Comparison of ENCODE assay signal across 12 mouse cellular contexts in the genomic region with DNA sequence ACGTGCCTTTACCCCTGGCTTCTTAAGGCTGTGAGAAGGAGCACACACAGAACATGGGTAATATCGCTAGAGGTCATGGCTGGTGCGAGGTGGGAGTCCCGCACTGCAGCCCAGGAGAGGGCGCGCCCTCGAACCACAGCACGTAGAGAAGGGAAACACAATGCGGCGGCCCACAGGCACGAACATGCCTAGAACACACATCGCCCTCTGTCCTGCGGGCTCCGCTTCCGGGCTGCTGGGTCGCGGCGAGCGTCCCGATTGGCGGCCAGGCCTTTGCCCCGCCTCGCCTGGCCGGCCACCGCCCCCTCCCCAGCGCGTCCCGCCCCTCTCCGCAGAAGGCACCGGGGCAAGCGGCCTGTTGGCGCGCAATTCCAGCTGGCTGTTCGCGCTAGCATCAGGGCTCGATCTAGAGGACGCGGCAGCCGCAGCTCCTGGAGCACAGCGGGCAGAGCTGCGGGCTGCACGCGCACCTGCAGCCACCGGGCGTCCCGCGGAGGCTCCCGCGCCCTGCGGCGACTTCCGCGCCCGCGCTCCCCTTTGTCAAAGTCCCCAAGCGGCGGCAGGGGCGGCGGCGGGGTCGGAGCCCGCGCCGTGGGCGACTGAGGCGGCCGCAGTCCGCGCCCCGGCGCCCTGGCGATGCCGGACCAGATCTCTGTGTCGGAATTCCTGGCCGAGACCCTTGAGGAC. TPM values are rescaled to one million over a fixed set of nuclear protein-coding genes. Genes with fewer than 3 reads are reported as not detected.
DNase-seq lines count a peak whose midpoint lies in the region; ATAC-seq and TF ChIP-seq lines count a peak whose summit lies in the region.
"Not testable (repeated sequence)": the region's sequence is repeated elsewhere in the genome, so short reads cannot be mapped to it uniquely, and the experiment has no call there.
"Had no signal": no experiment of that assay in that cellular context is flagged by ENCODE, and none has a peak within 500 bp of the region (broad histone marks: within the 10 kb centered on the region; RNA-seq: fewer than 3 reads in every experiment).

A gene (plus strand): TSS at position 637 of the 687 bp plus-strand sequence.

- DNase-seq in forebrain, embryonic 11.5 days (ENCODE audit: low spot score); liver, postnatal 0 days: not testable (repeated sequence)

- H3K27me3 ChIP-seq in forebrain, embryonic 11.5 days (ENCODE audit: control insufficient read depth, insufficient read depth, low read length); heart, embryonic 14.5 days (ENCODE audit: control insufficient read depth, insufficient read depth, low read length); hindbrain, embryonic 15.5 days; kidney, embryonic 16.5 days (ENCODE audit: insufficient read depth, low read length); liver, postnatal 0 days (ENCODE audit: insufficient read depth, low read length); midbrain, embryonic 12.5 days; neural tube, embryonic 15.5 days (replicated peaks): not testable (repeated sequence)

- H3K36me3 ChIP-seq in forebrain, embryonic 11.5 days (ENCODE audit: control insufficient read depth, insufficient read depth, low read length); heart, embryonic 14.5 days (ENCODE audit: control insufficient read depth, insufficient read depth, low read length); hindbrain, embryonic 15.5 days; kidney, embryonic 16.5 days (ENCODE audit: insufficient read depth, low read length); liver, postnatal 0 days (replicated peaks; ENCODE audit: insufficient read depth, low read length); midbrain, embryonic 12.5 days; neural tube, embryonic 15.5 days: not testable (repeated sequence)

- ATAC-seq in CD4-positive, CD25-positive, alpha-beta regulatory T cell, adult 4 months, result peak; percentile 94
- ATAC-seq in forebrain, embryonic 11.5 days (replicated peaks; ENCODE audit: low FRiP score), result peak; percentile 66; the same call in 1 of the 2 replicates
- peak; percentile 73; the same call in 1 of the 2 replicates for ATAC-seq in heart, embryonic 14.5 days (ENCODE audit: insufficient number of reproducible peaks, insufficient read depth, low FRiP score, low read depth)
- ATAC-seq in hindbrain, embryonic 15.5 days (ENCODE audit: low FRiP score, low read depth), result peak; percentile 87
- peak; percentile 76 for ATAC-seq in kidney, embryonic 16.5 days (ENCODE audit: low FRiP score, low TSS enrichment)
- peak; percentile 50 for ATAC-seq in liver, postnatal 0 days
- ATAC-seq in midbrain, embryonic 12.5 days (ENCODE audit: low FRiP score, low read depth), result peak; percentile 72; the same call in 1 of the 2 replicates
- ATAC-seq in neural tube, embryonic 15.5 days (ENCODE audit: low FRiP score), result peak; percentile 86; the same call in 1 of the 2 replicates

- not testable (repeated sequence) for H3K4me2 ChIP-seq in forebrain, embryonic 11.5 days (ENCODE audit: low read depth, low read length, severe bottlenecking); heart, embryonic 14.5 days (ENCODE audit: low read length); hindbrain, embryonic 15.5 days; kidney, embryonic 16.5 days (replicated peaks; ENCODE audit: low read depth, low read length); liver, postnatal 0 days (ENCODE audit: low read depth, low read length); midbrain, embryonic 12.5 days (replicated peaks); neural tube, embryonic 15.5 days

- H3K27ac ChIP-seq in forebrain, embryonic 11.5 days (ENCODE audit: low read depth, low read length); heart, embryonic 14.5 days (replicated peaks in 1 of 2; ENCODE audit: control insufficient read depth in 1 of 2, insufficient read depth in 1 of 2, low read depth in 2 of 2, low read length in 2 of 2); hindbrain, embryonic 15.5 days (replicated peaks); kidney, embryonic 16.5 days (ENCODE audit: low read length); liver, postnatal 0 days (ENCODE audit: low read depth); midbrain, embryonic 12.5 days (replicated peaks); neural tube, embryonic 15.5 days (replicated peaks): not testable (repeated sequence)

- TF ChIP-seq CTCF in liver, postnatal 0 days (IDR thresholded peaks at IDR 0.05; ENCODE audit: low read depth), result not testable (repeated sequence)

- not testable (repeated sequence) for H3K4me1 ChIP-seq in forebrain, embryonic 11.5 days (replicated peaks; ENCODE audit: control insufficient read depth, insufficient read depth, low read length); heart, embryonic 14.5 days (ENCODE audit: control insufficient read depth in 2 of 2, insufficient read depth in 2 of 2, low read length in 2 of 2); hindbrain, embryonic 15.5 days (replicated peaks); kidney, embryonic 16.5 days (ENCODE audit: insufficient read depth, low read length); liver, postnatal 0 days (ENCODE audit: insufficient read depth); midbrain, embryonic 12.5 days; neural tube, embryonic 15.5 days

- not testable (repeated sequence) for H3K9me3 ChIP-seq in forebrain, embryonic 11.5 days (ENCODE audit: control insufficient read depth, low read length); heart, embryonic 14.5 days (ENCODE audit: control insufficient read depth, low read length); hindbrain, embryonic 15.5 days; kidney, embryonic 16.5 days (ENCODE audit: low read length); liver, postnatal 0 days (ENCODE audit: low read length); neural tube, embryonic 15.5 days (replicated peaks)
- peaks cover 25% of the 10 kb centered on the region for H3K9me3 ChIP-seq in midbrain, embryonic 12.5 days

- not testable (repeated sequence) for TF ChIP-seq EP300 in liver, postnatal 0 days (IDR thresholded peaks at IDR 0.05; ENCODE audit: low read depth)

- not testable (repeated sequence) for H3K4me3 ChIP-seq in forebrain, embryonic 11.5 days (ENCODE audit: low read depth, low read length); heart, embryonic 14.5 days (ENCODE audit: control insufficient read depth in 1 of 2, insufficient read depth in 1 of 2, low read depth in 1 of 2, low read length in 2 of 2); hindbrain, embryonic 15.5 days; kidney, embryonic 16.5 days (ENCODE audit: low read length); liver, postnatal 0 days (ENCODE audit: low read depth, low read length); midbrain, embryonic 12.5 days
- peak within 1 kb of the TSS; percentile 14; the same call in 1 of the 2 replicates for H3K4me3 ChIP-seq in neural tube, embryonic 15.5 days (replicated peaks)

- WGBS in forebrain, embryonic 11.5 days, result 21% methylated on average over 30 of the region's 75 CpGs
- WGBS in heart, embryonic 14.5 days, result 10% methylated on average over 51 of the region's 75 CpGs
- WGBS in hindbrain, embryonic 15.5 days, result 27% methylated on average over 57 of the region's 75 CpGs
- 20% methylated on average over 48 of the region's 75 CpGs for WGBS in kidney, embryonic 16.5 days
- WGBS in liver, postnatal 0 days (ENCODE audit: insufficient replicate concordance), result 21% methylated on average over 42 of the region's 75 CpGs
- 25% methylated on average over 66 of the region's 75 CpGs for WGBS in midbrain, embryonic 12.5 days
- WGBS in neural tube, embryonic 15.5 days, result 22% methylated on average over 63 of the region's 75 CpGs

- not testable (repeated sequence) for H3K9ac ChIP-seq in forebrain, embryonic 11.5 days (ENCODE audit: low read length); heart, embryonic 14.5 days (ENCODE audit: low read length); hindbrain, embryonic 15.5 days; kidney, embryonic 16.5 days (replicated peaks; ENCODE audit: low read length); liver, postnatal 0 days (replicated peaks); midbrain, embryonic 12.5 days (replicated peaks); neural tube, embryonic 15.5 days (replicated peaks)

RNA-seq across cellular contexts. Expression of the gene that starts here (rescaled TPM):
- not detected for polyA plus RNA-seq in CD4-positive, CD25-positive, alpha-beta regulatory T cell, adult 4 months (2017; shearing (Covaris generic))
- polyA plus RNA-seq in forebrain, embryonic 11.5 days (2014; fragmentation: Nextera tagmentation; extraction: Ambion mirVana), result not detected in 2 replicates
- polyA plus RNA-seq in heart, embryonic 14.5 days (2014; fragmentation: Nextera tagmentation; extraction: Ambion mirVana), result not detected in 2 replicates
- polyA plus RNA-seq in hindbrain, embryonic 15.5 days (2015; fragmentation: Nextera tagmentation; extraction: Ambion mirVana), result not detected in 2 replicates
- polyA plus RNA-seq in kidney, embryonic 16.5 days (2015; fragmentation: Nextera tagmentation; extraction: Ambion mirVana), result not detected in 2 replicates
- polyA plus RNA-seq in liver, postnatal 0 days (2015; fragmentation: Nextera tagmentation; extraction: Ambion mirVana), result not detected in 2 replicates
- not detected in 2 replicates for polyA plus RNA-seq in midbrain, embryonic 12.5 days (2016; fragmentation: Nextera tagmentation; extraction: Ambion mirVana)
- not detected in 2 replicates for polyA plus RNA-seq in neural tube, embryonic 15.5 days (2015; fragmentation: Nextera tagmentation; extraction: Ambion mirVana)
- polyA plus RNA-seq: gonadal fat pad, adult 2 months; liver, adult 2 months; macrophage; small intestine, adult 2 months had no signal

Comparison
In these comparisons a context has a peak if more than half of its experiments do, and no peak if none do; other contexts are left out.
1. Peak in ATAC-seq in CD4-positive, CD25-positive, alpha-beta regulatory T cell, adult 4 months; RNA of the gene not detected or under 1 TPM.
2. Peak in ATAC-seq in forebrain, embryonic 11.5 days; RNA of the gene not detected or under 1 TPM.
3. Peak in ATAC-seq in heart, embryonic 14.5 days; RNA of the gene not detected or under 1 TPM.
4. Peak in ATAC-seq in hindbrain, embryonic 15.5 days; RNA of the gene not detected or under 1 TPM.
5. Peak in ATAC-seq in kidney, embryonic 16.5 days; RNA of the gene not detected or under 1 TPM.
6. Peak in ATAC-seq in liver, postnatal 0 days; RNA of the gene not detected or under 1 TPM.
7. Peak in ATAC-seq in midbrain, embryonic 12.5 days; RNA of the gene not detected or under 1 TPM.
8. Peak in ATAC-seq and H3K4me3 ChIP-seq in neural tube, embryonic 15.5 days; RNA of the gene not detected or under 1 TPM.